Mouse (Mus musculus): ENCODE results near the gene Stk35. TPM values are rescaled to one million over a fixed set of nuclear protein-coding genes. Genes with fewer than 3 reads are reported as not detected.

The Stk35 gene
- total RNA-seq (2021) = 10 to 100 TPM; 27.4 to 29.4 TPM
- long read RNA-seq, experiment 1, partial matches to known transcripts = 1 of 3 reads
- long read RNA-seq, experiment 1, other reads (novel, unspliced or antisense) = 1 of 3 reads
- long read RNA-seq, experiment 2, partial matches to known transcripts = 2 of 6 reads
- long read RNA-seq, experiment 2, other reads (novel, unspliced or antisense) = 1 of 6 reads

DNA sequence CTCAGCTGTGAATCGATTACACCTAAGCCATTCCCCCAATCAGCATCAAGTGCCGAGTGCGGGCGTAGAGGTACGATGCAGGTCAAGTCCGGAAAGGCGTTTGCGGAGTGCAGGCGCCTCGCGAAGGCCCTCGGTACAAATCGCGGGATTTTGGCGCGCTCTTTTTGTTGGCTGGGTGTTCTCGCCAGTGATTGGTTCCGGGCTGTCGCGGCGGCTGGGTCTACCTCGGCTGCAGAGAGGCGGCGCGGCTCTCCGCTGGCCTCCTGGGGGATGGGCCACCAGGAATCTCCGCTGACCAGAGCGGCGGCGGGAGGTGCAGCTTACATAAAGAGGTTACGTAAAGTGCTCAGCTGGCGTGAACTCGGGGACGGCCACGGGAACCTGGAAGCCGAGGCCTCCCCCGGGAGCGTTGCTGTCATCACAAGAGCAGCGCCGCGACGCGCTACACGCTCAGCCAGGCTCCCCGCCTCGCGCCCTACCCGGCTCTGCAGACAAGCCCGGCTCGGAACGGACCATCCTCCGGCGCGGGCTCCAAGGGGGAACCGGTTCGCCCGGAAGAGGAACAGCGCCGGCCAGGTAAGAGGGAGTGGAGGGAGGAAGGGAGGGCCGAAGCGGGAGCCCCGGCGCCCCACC, at the start of gene Stk35:
Gene Stk35, plus strand, starts transcription at position 247 of the 633 bp plus-strand sequence.
- peak; percentile 71 to 83 for DNase-seq (ENCODE audit: low spot score in 2 of 2)

DNA sequence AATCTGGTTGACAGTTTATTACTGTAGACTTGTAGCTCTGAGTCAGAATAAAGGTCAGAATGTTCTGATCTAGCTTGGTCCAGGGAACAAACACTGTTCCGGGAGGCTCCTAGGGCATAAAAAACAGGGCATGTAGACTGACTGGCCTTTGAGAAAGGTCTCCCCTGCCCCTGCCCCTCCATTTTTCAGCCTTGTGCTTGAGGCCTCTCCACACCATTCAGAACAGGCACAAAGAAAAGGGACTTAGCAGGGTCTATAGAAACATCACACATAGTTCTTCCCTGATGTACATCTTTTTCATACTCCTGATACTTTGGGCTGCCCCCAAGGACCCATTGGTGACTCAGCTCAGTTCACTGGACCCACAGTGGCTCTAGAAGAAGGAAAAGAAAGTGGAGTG, 18.3 kb upstream of the Stk35 start:
- DNase-seq (ENCODE audit: low spot score in 2 of 2) = no peak

DNA sequence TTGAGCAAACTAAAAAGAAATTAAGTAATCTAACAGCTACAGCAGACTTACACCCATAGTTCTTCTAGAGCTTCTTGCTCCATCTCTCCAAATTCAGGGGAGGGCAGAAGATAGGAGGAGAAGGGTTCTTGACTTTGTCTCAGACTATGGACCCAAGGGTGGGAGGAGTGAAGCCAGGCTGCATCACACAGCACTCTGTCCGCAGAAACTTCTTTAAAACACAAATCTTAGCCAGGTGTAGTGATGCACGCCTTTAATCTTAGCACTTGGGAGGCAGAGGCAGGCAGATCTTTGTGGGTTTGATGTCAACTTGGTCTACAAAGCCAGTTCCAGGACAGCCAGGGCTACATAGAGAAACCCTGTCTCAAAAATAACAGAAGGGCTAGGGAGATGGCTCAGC, 3.8 kb upstream of the Stk35 start:
- no peak for DNase-seq (ENCODE audit: low spot score in 2 of 2)

DNA sequence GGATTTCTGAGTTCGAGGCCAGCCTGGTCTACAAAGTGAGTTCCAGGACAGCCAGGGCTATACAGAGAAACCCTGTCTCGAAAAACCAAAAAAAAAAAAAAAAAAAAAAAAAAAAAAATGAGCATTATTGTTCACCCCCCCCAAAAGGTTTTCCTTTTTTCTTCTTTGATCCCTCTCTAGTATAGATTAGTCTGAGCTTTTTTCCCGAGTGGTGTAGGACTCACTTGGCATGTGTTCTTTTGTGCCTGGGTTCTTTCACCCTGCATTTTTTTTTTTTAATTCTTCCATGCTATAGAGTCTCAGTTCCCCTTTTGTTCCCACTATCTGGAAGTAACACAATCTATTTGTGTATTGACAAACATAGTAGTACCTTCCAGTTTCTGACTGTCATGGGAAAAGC, 2.6 kb upstream of the Stk35 start:
- no peak for DNase-seq (ENCODE audit: low spot score in 2 of 2)

DNA sequence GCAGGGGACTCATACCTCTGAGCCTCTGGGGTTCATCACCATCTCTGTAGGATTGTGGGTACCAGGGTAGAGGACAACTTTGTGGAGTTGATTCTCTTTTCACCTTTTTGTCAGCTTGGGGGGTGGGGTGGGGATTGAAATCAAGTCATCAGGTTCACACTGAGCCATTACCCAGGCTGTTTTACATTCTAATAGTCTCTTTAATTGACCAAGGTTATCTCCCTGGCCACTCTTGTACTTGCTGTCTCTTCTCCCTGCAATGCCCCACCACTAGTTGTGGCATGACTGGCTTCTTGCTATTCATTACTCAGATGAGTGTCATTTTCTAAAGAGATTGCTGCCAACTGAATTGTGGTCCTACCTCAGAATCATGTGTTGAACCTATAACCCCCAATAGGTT, 1.9 kb upstream of the Stk35 start:
- DNase-seq (ENCODE audit: low spot score in 2 of 2) = no peak

DNA sequence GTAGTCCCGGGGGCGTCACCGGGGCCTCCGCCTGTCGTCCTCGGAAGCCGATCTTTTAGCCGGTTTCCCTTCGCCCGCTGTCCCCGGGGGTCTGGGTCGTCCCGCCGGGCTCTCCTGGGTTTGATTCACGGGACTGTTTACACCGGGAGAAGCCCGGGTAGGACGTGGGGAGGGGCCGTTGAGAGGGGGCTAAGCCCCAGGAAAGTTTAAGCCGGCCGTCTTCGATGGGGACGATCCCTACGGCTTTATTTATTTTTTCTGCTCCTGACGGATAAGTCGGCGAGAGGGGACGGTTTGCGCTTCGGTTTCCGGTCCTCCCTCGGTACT, 550 bp downstream of the Stk35 start:
- DNase-seq (ENCODE audit: low spot score in 2 of 2) = peak in 1 of 2 experiments; percentile 10

DNA sequence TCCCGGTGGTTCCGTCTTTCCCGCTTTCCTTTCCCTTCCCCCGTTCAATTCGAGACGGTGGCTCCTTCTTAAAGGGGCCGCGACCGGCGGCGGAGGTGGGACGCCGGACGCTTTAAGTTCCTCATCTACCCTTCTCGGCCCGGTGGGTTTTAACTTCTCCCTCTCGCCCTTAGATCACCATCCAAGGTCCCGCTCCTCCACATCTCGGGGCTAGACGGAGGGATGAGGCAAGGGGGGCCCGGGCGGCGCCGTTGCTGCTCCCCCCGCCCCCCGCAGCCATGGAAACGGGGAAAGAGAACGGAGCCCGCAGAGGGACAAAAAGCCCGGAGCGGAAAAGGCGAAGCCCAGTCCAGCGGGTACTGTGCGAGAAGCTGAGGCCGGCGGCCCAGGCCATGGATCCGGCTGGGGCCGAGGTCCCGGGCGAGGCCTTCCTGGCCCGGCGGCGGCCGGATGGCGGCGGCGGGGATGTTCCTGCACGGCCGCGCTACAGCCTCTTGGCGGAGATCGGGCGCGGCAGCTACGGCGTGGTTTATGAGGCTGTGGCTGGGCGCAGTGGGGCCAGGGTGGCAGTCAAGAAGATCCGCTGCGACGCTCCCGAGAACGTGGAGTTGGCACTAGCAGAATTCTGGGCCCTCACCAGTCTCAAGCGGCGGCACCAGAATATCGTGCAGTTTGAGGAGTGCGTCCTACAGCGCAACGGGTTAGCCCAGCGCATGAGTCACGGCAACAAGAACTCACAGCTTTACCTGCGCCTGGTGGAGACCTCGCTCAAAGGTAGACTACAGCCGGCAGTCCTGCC, 1.1 kb downstream of the Stk35 start:
- peak; percentile 87 to 92 for DNase-seq (ENCODE audit: low spot score in 2 of 2)

DNA sequence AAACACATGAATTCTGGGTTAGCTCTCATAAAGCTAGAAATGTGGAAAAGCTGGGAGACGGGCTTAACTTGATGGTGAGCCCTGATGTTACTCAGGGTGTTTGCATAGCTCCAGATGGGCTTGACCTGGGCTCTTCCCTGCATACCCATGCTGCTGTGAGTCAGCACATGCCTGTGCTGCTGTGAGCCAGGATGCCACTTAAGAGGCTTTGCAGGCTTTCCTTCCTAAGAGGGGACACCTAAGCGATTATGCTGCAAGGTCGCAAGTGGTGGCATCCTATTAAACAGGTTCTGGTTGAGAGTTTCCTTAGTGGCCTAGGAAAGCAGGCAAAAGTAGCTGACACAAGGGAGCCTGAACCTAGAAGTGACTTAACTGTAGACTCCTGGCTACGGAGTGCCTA, 5.2 kb downstream of the Stk35 start:
- no peak for DNase-seq (ENCODE audit: low spot score in 2 of 2)

DNA sequence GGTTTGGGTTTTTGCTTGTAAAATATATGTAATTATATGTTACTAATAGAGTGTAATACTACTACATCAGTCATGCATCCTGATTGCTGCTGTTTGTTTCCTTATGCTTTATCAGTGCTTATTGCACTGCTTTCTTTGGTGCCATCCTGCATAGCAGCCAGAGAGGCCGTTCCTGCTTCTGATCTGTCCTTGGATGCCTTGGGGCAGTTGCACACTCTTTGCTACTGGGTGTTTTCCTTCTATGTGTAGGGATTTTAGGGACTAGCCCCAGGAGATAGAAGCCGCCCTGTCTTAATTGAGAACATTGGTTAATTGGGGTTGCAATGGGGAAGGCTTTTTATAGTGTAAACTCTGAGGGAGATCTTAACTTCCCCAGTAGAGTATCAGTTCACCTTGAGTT, 6.2 kb downstream of the Stk35 start:
- DNase-seq (ENCODE audit: low spot score in 2 of 2) = no peak

DNA sequence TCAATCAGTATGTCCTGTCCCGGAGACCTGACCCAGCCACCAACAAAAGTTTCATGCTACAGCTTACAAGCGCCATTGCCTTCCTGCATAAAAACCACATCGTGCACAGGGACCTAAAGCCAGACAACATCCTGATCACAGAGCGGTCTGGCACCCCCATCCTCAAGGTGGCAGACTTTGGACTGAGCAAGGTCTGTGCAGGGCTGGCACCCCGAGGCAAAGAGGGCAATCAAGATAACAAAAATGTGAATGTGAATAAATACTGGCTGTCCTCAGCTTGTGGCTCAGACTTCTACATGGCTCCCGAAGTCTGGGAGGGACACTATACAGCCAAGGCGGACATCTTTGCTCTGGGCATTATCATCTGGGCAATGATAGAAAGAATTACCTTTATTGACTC, 10.2 kb downstream of the Stk35 start:
- DNase-seq (ENCODE audit: low spot score in 2 of 2) = no peak

DNA sequence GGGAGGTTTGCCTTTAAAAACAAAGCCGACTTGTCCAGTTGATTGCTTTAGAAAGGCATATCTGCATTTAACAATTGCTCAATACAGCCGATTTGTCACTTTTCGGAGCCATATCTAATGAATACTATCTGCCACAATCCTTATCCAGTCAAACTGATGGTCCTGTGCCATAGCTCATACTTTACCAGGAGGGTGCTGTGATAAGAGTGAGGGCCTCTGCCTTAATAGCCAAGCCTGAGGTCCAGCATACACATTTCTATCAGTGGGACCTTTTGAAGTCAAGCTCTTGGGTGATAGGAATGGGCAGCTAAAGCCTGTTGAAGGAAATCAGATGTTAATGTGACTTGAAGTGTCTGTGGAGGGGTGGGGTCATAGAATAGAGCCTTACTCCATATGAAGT, 13.7 kb downstream of the Stk35 start:
- DNase-seq (ENCODE audit: low spot score in 2 of 2) = no peak

DNA sequence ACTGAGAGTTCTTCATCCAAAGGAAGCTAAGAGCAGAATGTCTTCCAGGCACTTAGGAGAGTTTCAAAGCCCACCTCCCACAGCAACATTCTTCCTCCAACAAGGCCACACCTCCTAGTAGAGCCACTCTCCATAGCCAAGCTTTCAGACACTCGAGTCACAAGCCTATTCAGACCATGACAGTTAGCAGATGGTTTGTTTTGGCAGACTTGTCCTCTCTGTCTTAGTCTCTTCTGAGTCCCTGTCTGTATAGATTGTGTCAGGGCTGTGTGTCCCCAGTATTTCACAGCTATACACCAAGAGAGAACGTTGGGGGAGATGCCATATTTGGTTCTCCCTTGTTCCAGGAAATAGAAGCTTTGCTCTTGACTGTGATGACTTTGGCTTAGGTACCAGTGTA, 14.8 kb downstream of the Stk35 start:
- DNase-seq (ENCODE audit: low spot score in 2 of 2) = no peak

DNA sequence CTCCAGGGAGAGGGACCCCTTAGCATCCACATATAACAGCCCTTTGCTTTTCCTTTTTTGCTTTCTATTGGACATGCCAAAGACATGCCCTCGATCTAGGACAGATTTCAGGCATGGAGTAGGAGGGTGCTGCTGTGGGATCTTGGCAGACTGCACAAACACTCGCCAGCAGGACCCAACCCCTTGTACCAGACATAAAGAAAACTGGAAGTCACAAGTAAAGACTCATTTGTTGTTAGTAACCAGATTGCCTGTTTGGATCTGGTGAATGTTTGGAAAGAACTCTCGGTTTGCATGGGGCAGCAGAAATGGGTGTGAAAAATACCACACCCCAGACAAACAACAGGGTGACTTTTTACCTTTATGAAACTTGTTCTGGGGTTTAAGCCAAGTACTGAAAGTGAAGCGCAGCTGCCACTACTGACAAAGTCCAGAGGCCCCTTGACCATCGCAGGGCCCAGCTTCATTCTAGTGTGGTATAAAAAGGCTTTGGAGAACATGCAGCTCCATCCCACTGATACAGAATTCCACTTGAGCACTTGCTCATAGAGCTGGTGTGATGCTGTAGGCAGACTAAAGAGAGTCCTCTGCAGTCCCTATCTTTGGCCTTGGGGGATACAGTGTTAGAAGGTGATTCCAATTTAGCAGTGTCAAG, 17.4 kb downstream of the Stk35 start:
- no peak for DNase-seq (ENCODE audit: low spot score in 2 of 2)

DNA sequence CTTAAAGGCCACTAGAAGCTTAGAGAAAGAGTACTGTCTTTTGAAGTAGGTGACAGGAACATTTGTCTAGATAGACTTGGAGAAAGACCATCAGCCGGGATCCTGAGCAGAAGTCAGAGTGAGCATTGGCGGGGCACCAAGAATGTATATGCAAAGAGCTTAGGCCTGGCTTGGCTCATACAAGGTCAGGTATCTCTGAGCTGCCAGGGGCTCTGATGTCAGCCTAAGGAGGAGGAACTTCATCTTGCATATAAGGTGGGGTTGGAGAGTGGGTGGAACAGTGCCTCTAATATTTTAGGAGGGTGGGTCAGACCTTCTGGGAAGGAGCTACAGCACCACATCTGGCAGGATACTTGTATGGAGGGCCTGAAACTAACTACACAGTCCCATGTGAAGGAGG, 18.6 kb downstream of the Stk35 start:
- DNase-seq (ENCODE audit: low spot score in 2 of 2) = no peak

DNA sequence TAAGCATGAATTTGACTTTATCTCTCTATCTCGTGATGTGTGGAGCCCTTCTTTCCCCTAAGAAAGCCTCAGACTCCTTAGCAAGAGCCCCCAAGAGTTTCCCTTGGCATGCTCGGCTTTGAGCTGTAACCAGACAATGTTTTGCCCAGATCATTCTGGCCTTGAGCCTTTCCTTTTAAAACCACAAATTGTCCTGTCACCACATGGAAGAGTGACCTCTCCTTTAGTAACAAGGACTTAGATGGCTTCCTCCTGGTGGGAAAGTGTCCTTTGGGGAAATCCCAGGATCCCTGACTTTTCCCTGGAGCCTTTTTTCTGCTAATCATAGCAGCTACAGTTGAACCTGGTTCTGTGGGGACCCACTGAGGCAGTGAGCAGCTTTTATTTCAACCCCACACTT, 19.2 kb downstream of the Stk35 start:
- no peak for DNase-seq (ENCODE audit: low spot score in 2 of 2)

DNA sequence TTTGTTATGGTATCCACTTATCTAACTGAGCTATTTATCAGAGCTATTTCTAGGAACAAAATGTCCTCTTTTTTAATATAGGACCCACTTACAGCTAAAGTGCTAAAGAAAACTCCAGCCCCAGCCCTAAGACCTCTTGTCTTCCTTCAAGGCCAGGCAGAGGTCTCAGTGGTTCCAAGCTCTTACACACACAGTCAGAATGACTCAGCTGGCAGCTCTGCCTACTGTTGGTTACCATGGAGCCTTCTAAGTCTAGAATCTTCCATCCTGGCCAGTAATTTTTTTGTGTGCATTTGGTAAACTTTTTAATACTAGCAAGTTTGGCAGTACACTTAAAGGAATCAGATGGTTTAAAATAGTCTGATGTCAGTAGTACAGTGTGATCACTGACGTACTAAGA, 19.6 kb downstream of the Stk35 start:
- DNase-seq (ENCODE audit: low spot score in 2 of 2) = no peak

DNA sequence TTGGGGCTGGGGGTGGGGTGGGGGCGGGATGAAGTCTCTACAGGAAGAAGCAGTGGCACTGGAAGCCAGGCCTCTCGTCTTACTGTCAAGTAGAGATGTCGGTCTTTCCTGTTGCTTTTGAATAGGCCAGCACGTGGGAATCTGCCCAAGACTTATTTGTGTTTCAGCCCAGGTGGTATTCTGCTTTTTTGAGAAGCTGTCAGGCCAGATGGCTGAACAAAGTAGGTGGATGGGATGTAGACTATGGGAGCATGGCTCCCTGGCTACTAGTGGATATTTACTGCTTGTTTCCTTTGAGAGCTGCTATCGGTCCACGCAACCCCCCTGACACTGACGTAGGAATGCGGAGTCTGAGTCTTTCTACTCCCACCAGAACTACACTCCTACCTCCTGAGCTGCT, 20.7 kb downstream of the Stk35 start:
- DNase-seq (ENCODE audit: low spot score in 2 of 2) = no peak

DNA sequence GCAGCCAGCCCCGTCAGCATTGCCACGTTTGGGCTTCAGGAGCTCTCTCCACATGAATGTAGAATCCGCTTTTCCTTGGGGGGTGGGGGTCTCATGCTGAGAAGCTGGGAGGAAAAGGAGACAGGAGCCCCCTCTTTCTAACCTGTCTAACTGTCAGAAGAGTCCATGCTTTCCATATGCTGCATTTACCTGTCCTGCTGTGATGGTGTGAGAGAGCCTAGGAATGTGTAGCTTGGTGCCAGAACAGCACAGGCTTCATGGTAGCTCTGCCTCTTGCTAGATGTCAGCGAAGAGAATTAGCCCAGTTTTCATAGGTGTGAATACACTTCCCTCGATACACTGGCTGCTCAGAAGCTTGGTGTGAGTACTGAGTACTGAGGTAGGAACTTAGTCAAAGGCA, 21.3 kb downstream of the Stk35 start:
- no peak for DNase-seq (ENCODE audit: low spot score in 2 of 2)

DNA sequence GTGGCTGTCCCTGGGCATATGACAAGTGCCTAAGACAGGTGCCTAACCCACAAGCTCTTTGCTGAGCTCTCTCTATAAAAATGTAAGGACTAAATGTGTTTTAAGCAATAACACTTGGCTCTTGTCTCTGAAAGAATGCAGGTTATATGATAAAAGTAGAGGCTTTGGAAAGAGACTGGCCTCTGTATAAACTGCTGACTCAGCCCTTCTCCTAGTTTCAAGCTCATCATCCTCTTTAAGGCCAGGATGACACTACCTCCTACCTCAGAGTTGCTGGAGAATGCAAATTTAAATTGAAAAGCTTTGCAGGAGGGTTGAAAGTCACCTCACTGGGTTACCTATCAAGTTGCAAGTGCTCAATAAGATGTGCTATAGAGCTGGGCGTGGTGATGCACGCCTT, 23.0 kb downstream of the Stk35 start:
- no peak for DNase-seq (ENCODE audit: low spot score in 2 of 2)

DNA sequence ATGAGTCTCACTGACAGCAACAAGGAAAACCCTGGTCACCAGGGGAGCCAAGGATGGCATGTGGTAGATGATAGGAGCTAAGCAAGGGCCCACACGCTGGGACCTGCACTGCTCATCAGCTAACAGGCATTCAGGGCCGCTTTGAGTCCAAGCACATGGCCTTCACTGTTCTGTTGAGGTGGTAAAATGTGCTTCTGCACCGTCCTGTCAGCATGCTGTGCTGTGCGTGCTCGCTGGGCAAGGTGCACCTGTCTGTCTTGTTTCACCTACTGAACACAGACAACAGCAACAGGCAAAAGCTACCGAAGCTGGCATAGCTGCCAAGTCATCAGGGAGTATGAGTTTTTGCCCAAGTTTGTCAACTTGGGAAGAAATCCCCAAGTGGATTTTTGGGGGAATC, 23.9 kb downstream of the Stk35 start:
- DNase-seq (ENCODE audit: low spot score in 2 of 2) = no peak

DNA sequence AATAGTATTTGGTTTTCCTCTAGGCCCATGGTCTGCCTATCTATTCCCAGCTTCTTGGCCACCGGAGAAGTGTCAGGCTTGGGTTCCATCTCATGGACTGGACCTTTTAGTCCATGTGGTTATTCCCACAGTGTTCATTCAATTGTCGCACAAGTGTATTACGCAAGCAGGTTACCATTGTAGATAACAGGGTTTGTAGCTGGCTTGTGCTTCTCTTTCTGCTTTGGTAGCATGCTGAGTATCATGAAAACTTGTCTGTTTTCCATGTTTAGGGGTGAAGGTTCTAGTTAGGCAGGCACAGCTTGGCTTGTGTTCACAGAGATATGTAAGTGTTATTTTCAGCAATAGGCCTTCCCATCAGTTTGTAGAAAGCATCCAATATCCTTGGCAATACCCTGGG, 25.8 kb downstream of the Stk35 start:
- DNase-seq (ENCODE audit: low spot score in 2 of 2) = no peak

DNA sequence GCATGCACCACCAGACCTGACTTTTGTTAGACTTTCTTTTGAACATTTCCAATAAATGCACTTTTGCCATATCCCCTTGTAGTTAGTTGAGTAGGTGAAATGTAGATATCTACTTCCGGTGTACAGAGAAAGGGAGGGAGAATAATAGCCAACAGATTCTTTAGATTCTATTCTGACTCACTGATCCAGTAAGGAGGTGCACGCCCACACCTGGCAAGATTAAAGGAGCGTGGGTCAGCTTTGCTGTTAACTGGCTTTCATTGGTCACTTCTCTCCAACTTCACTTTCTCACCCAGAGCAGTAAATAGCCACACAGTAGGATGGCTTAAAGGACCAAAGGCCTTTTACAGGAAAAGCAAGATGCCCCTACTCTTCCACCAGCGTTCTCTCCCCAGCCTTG, 32.7 kb downstream of the Stk35 start:
- no peak for DNase-seq (ENCODE audit: low spot score in 2 of 2)
